Mouse (Mus musculus) heart, embryonic 10.5 days (tissue): ENCODE measurements around the gene Gfpt1. TPM values are rescaled to one million over a fixed set of nuclear protein-coding genes. Genes with fewer than 3 reads are reported as not detected.

Experiments used
- DNase-seq: peaks from one replicate; pipeline ENCODE4 v3.0.0-alpha.2; 2017; ENCODE audit warnings: low spot score
- H3K27ac ChIP-seq: fragments of 300-500 bp; sonication (generic); 2 replicates; pipeline ENCODE4 v1.5.1; 2016; ENCODE audit warnings: mild to moderate bottlenecking
- H3K27me3 ChIP-seq: fragments of 300-500 bp; sonication (generic); 2 replicates; pipeline ENCODE4 v1.6.1; 2016; ENCODE audit warnings: mild to moderate bottlenecking; ENCODE audit not compliant: poor library complexity, insufficient read depth, severe bottlenecking
- H3K36me3 ChIP-seq: fragments of 300-500 bp; sonication (generic); 2 replicates; pipeline ENCODE4 v1.6.1; 2016; ENCODE audit warnings: mild to moderate bottlenecking, moderate library complexity
- H3K4me1 ChIP-seq: fragments of 300-500 bp; sonication (generic); 2 replicates; pipeline ENCODE4 v1.6.1; 2016; ENCODE audit warnings: mild to moderate bottlenecking
- H3K4me3 ChIP-seq: fragments of 300-500 bp; sonication (generic); 2 replicates; pipeline ENCODE4 v1.5.1; 2016; ENCODE audit warnings: mild to moderate bottlenecking, moderate library complexity
- H3K9me3 ChIP-seq: fragments of 300-500 bp; sonication (generic); 2 replicates; pipeline ENCODE4 v1.6.1; 2016; ENCODE audit warnings: mild to moderate bottlenecking, moderate library complexity
- WGBS: fragments of 180-500 bp; shearing (Covaris S2); methylation state at CpG from one replicate; pipeline ENCODE4 v1.1.7; 2016; 5-methylcytosine and 5-hydroxymethylcytosine counted together
- polyA plus RNA-seq: library from polyadenylated mRNA; unstranded; fragments of >200 nt; fragmentation: Nextera tagmentation; extraction: Ambion mirVana; gene quantifications from 2 replicates; pipeline ENCODE4 v1.2.1, GENCODE M21; 2016

Gene Gfpt1
- polyA plus RNA-seq, result 15.8 and 18.6 TPM in 2 replicates

GRCm38 (mm10) chr6:87042337-87043130 is at the start of gene Gfpt1:
TSS of gene Gfpt1 (plus strand) at chr6:87042846.
- Histone ChIP-seq H3K27me3 (no peaks in the 10 kb centered on the region), H3K9me3 (no peaks in the 10 kb centered on the region), H3K27ac (peak within 1 kb of the TSS; percentile 95), H3K4me3 (peak within 1 kb of the TSS; percentile 85), H3K36me3 (peaks cover 5% of the 10 kb centered on the region), H3K4me1 (peaks cover 14% of the 10 kb centered on the region)
- DNase-seq, result peak; percentile 97
- under 1% methylated on average over 68 of the region's 68 CpGs for WGBS

GRCm38 (mm10) chr6:86994254-86994653 is 48.4 kb upstream of the Gfpt1 start:
- no peak overlapping the region for H3K4me3 ChIP-seq
- 0 out of 2 replicates have a peak, but pooled peaks cover 13% of the 10 kb centered on the region for H3K27me3 ChIP-seq
- 78% methylated on average over 4 of the region's 4 CpGs for WGBS
- H3K36me3 ChIP-seq, result peaks cover 30% of the 10 kb centered on the region
- H3K27ac ChIP-seq, result no peak overlapping the region
- H3K4me1 ChIP-seq, result peaks cover 32% of the 10 kb centered on the region
- H3K9me3 ChIP-seq, result no peaks in the 10 kb centered on the region
- no peak for DNase-seq

GRCm38 (mm10) chr6:86996629-86997307 is 45.9 kb upstream of the Gfpt1 start:
- no peak for DNase-seq
- peaks cover 30% of the 10 kb centered on the region for H3K36me3 ChIP-seq
- H3K4me1 ChIP-seq, result peaks cover 16% of the 10 kb centered on the region; the same call in 1 of the 2 replicates
- H3K4me3 ChIP-seq, result no peak overlapping the region
- H3K27ac ChIP-seq, result no peak overlapping the region
- no peaks in the 10 kb centered on the region for H3K9me3 ChIP-seq
- WGBS, result 82% methylated on average over 5 of the region's 5 CpGs
- H3K27me3 ChIP-seq, result 0 out of 2 replicates have a peak, but pooled peaks cover 13% of the 10 kb centered on the region

- peaks cover 10% of the 10 kb centered on the region; the same call in 1 of the 2 replicates for H3K4me1 ChIP-seq
- H3K27ac ChIP-seq, result no peak overlapping the region
- H3K36me3 ChIP-seq, result peaks cover 30% of the 10 kb centered on the region
- DNase-seq, result no peak
- no peak overlapping the region for H3K4me3 ChIP-seq
- H3K9me3 ChIP-seq, result no peaks in the 10 kb centered on the region
- 0 out of 2 replicates have a peak, but pooled peaks cover 13% of the 10 kb centered on the region for H3K27me3 ChIP-seq
- WGBS, result 85% methylated on average over 6 of the region's 6 CpGs
Observed at GRCm38 (mm10) chr6:86997360-86997759, 45.3 kb upstream of the Gfpt1 start.

GRCm38 (mm10) chr6:87001995-87002394 is 40.7 kb upstream of the Gfpt1 start:
- Histone ChIP-seq H3K9me3 (no peaks in the 10 kb centered on the region), H3K27ac (no peak overlapping the region), H3K4me3 (no peak overlapping the region), H3K4me1 (0 out of 2 replicates have a peak, but pooled peaks cover 7% of the 10 kb centered on the region), H3K36me3 (peaks cover 19% of the 10 kb centered on the region), H3K27me3 (no peaks in the 10 kb centered on the region)
- DNase-seq, result no peak
- WGBS, result 91% methylated on average over 6 of the region's 6 CpGs

- Histone ChIP-seq H3K9me3 (no peaks in the 10 kb centered on the region), H3K4me3 (no peak overlapping the region), H3K36me3 (peaks cover 14% of the 10 kb centered on the region; the same call in 1 of the 2 replicates), H3K27ac (no peak overlapping the region), H3K27me3 (no peaks in the 10 kb centered on the region), H3K4me1 (0 out of 2 replicates have a peak, but pooled peaks cover 7% of the 10 kb centered on the region)
- DNase-seq, result peak; percentile 85
- WGBS, result 53% methylated on average over 8 of the region's 8 CpGs
Observed at GRCm38 (mm10) chr6:87002521-87003055, 40.1 kb upstream of the Gfpt1 start.

GRCm38 (mm10) chr6:87004099-87004498 is 38.5 kb upstream of the Gfpt1 start:
- 65% methylated on average over 2 of the region's 2 CpGs for WGBS
- Histone ChIP-seq H3K4me3 (no peak overlapping the region), H3K27me3 (no peaks in the 10 kb centered on the region), H3K4me1 (peaks cover 7% of the 10 kb centered on the region; the same call in 1 of the 2 replicates), H3K27ac (no peak overlapping the region), H3K9me3 (no peaks in the 10 kb centered on the region), H3K36me3 (0 out of 2 replicates have a peak, but pooled peaks cover 3% of the 10 kb centered on the region)
- DNase-seq, result no peak

- no peaks in the 10 kb centered on the region for H3K9me3 ChIP-seq
- peaks cover 12% of the 10 kb centered on the region; the same call in 1 of the 2 replicates for H3K4me1 ChIP-seq
- no peak overlapping the region for H3K27ac ChIP-seq
- no peaks in the 10 kb centered on the region for H3K27me3 ChIP-seq
- 0 out of 2 replicates have a peak, but pooled peaks cover 3% of the 10 kb centered on the region for H3K36me3 ChIP-seq
- no peak overlapping the region for H3K4me3 ChIP-seq
- DNase-seq, result no peak
Observed at GRCm38 (mm10) chr6:87005577-87005976, 37.1 kb upstream of the Gfpt1 start.

GRCm38 (mm10) chr6:87008887-87009286 is 33.8 kb upstream of the Gfpt1 start, which contains the start of gene Nfu1:
TSS of gene Nfu1 (plus strand) at chr6:87009236.
- peak within 1 kb of the TSS; percentile 97 for H3K27ac ChIP-seq
- peaks cover 8% of the 10 kb centered on the region; the same call in 1 of the 2 replicates for H3K36me3 ChIP-seq
- H3K4me1 ChIP-seq, result peaks cover 7% of the 10 kb centered on the region; the same call in 1 of the 2 replicates
- no peaks in the 10 kb centered on the region for H3K9me3 ChIP-seq
- DNase-seq, result no peak
- 77% methylated on average over 6 of the region's 6 CpGs for WGBS
- H3K27me3 ChIP-seq, result no peaks in the 10 kb centered on the region
- peak within 1 kb of the TSS; percentile 96 for H3K4me3 ChIP-seq

GRCm38 (mm10) chr6:87009692-87010328 is 32.8 kb upstream of the Gfpt1 start:
- H3K36me3 ChIP-seq, result peaks cover 11% of the 10 kb centered on the region
- peaks cover 7% of the 10 kb centered on the region; the same call in 1 of the 2 replicates for H3K4me1 ChIP-seq
- peak overlapping the region; percentile 96 for H3K4me3 ChIP-seq
- peak overlapping the region; percentile 97 for H3K27ac ChIP-seq
- H3K9me3 ChIP-seq, result no peaks in the 10 kb centered on the region
- H3K27me3 ChIP-seq, result no peaks in the 10 kb centered on the region
- peak; percentile 97 for DNase-seq
- under 1% methylated on average over 36 of the region's 36 CpGs for WGBS

- Histone ChIP-seq H3K4me3 (no peak overlapping the region), H3K27me3 (no peaks in the 10 kb centered on the region), H3K27ac (no peak overlapping the region), H3K36me3 (peaks cover 65% of the 10 kb centered on the region), H3K4me1 (peaks cover 4% of the 10 kb centered on the region), H3K9me3 (peaks cover 7% of the 10 kb centered on the region)
- WGBS, result 54% methylated on average over 4 of the region's 4 CpGs
- DNase-seq, result no peak
Observed at GRCm38 (mm10) chr6:87016916-87017315, 25.7 kb upstream of the Gfpt1 start.

- H3K4me1 ChIP-seq, result peaks cover 4% of the 10 kb centered on the region
- WGBS, result 85% methylated on average over 8 of the region's 8 CpGs
- H3K9me3 ChIP-seq, result peaks cover 7% of the 10 kb centered on the region
- no peak overlapping the region for H3K27ac ChIP-seq
- H3K36me3 ChIP-seq, result peaks cover 73% of the 10 kb centered on the region
- no peaks in the 10 kb centered on the region for H3K27me3 ChIP-seq
- H3K4me3 ChIP-seq, result no peak overlapping the region
- no peak for DNase-seq
Observed at GRCm38 (mm10) chr6:87018874-87019273, 23.8 kb upstream of the Gfpt1 start.
